Mouse (Mus musculus): ENCODE measurements around the gene Cbx3. TPM values are rescaled to one million over a fixed set of nuclear protein-coding genes. Genes with fewer than 3 reads are reported as not detected.
A peak's percentile ranks its signal among the peaks of the same experiment; 100 is the strongest.

The Cbx3 gene
- polyA plus RNA-seq, 1 experiment = 4.7 TPM

GRCm38 (mm10) chr6:51497321-51498111 lies 27.4 kb downstream of the Cbx3 start:
- 80% methylated on average over 8 of the region's 8 CpGs for WGBS

DNA sequence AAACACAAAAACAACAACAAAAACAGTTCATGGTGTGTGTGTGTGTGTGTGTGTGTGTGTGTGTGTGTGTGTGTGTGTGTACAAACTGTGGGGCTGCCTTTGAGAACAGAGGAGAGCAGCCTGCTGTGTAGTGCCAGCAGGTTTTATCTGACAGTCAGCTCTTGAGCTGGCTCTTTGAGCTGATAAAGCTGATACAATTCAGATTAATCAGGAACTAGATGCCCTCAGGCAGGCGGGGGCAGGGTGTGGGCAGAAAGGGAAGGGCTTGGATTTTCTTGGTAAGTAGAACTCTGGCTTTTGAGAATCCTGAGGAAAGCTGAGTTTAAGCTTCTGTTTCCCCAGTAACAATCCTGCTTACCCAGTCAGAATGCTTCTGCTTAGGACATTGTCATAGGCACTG lies 35.5 kb downstream of the Cbx3 start:
- Histone ChIP-seq H3K36me3 (ENCODE audit: control insufficient read depth, insufficient read depth, low read length) (no peaks in the 10 kb centered on the region), H3K4me1 (ENCODE audit: control insufficient read depth, insufficient read depth, insufficient read length) (no peaks in the 10 kb centered on the region; the same call in 1 of the 2 replicates), H3K4me3 (ENCODE audit: extremely low read depth, insufficient read depth, insufficient read length) (no peak overlapping the region), H3K27ac (ENCODE audit: insufficient read depth, low read length) (no peak overlapping the region), H3K27me3 (ENCODE audit: control insufficient read depth, insufficient read depth, low read length) (no peaks in the 10 kb centered on the region)
- DNase-seq (ENCODE audit: low read depth in 1 of 2, low spot score in 2 of 2) = no peak
- TF ChIP-seq CTCF (IDR thresholded peaks at IDR 0.05; ENCODE audit: extremely low read depth, insufficient read depth, insufficient read length, insufficient replicate concordance) = no peak
- no peak for TF ChIP-seq POLR2A (IDR thresholded peaks at IDR 0.05; ENCODE audit: low read depth, low read length)
- WGBS = 70% methylated on average over 1 of the region's 1 CpGs

More at GRCm38 (mm10) chr6:51497321-51498111, 27.4 kb downstream of the Cbx3 start:
- H3K4me3 ChIP-seq (ENCODE audit: extremely low read depth, insufficient read depth, insufficient read length) = no peak overlapping the region
- no peak overlapping the region for H3K27ac ChIP-seq (ENCODE audit: insufficient read depth, low read length)
- TF ChIP-seq POLR2A (IDR thresholded peaks at IDR 0.05; ENCODE audit: low read depth, low read length) = no peak
- TF ChIP-seq CTCF (IDR thresholded peaks at IDR 0.05; ENCODE audit: extremely low read depth, insufficient read depth, insufficient read length, insufficient replicate concordance) = no peak
- no peak for DNase-seq (ENCODE audit: low read depth in 1 of 2, low spot score in 2 of 2)
- no peaks in the 10 kb centered on the region for H3K36me3 ChIP-seq (ENCODE audit: control insufficient read depth, insufficient read depth, low read length)
- no peaks in the 10 kb centered on the region for H3K27me3 ChIP-seq (ENCODE audit: control insufficient read depth, insufficient read depth, low read length)
- no peaks in the 10 kb centered on the region for H3K4me1 ChIP-seq (ENCODE audit: control insufficient read depth, insufficient read depth, insufficient read length)

GRCm38 (mm10) chr6:51507556-51507955 lies 37.4 kb downstream of the Cbx3 start:
- TF ChIP-seq POLR2A (IDR thresholded peaks at IDR 0.05; ENCODE audit: low read depth, low read length) (no peak), CTCF (IDR thresholded peaks at IDR 0.05; ENCODE audit: extremely low read depth, insufficient read depth, insufficient read length, insufficient replicate concordance) (no peak)
- H3K4me1 ChIP-seq (ENCODE audit: control insufficient read depth, insufficient read depth, insufficient read length) = no peaks in the 10 kb centered on the region; the same call in 1 of the 2 replicates
- whole genome bisulfite sequencing = 82% methylated on average over 2 of the region's 2 CpGs
- DNase-seq (ENCODE audit: low read depth in 1 of 2, low spot score in 2 of 2) = no peak
- H3K4me3 ChIP-seq (ENCODE audit: extremely low read depth, insufficient read depth, insufficient read length) = no peak overlapping the region
- no peaks in the 10 kb centered on the region for H3K27me3 ChIP-seq (ENCODE audit: control insufficient read depth, insufficient read depth, low read length)
- H3K36me3 ChIP-seq (ENCODE audit: control insufficient read depth, insufficient read depth, low read length) = no peaks in the 10 kb centered on the region
- H3K27ac ChIP-seq (ENCODE audit: insufficient read depth, low read length) = no peak overlapping the region

DNA sequence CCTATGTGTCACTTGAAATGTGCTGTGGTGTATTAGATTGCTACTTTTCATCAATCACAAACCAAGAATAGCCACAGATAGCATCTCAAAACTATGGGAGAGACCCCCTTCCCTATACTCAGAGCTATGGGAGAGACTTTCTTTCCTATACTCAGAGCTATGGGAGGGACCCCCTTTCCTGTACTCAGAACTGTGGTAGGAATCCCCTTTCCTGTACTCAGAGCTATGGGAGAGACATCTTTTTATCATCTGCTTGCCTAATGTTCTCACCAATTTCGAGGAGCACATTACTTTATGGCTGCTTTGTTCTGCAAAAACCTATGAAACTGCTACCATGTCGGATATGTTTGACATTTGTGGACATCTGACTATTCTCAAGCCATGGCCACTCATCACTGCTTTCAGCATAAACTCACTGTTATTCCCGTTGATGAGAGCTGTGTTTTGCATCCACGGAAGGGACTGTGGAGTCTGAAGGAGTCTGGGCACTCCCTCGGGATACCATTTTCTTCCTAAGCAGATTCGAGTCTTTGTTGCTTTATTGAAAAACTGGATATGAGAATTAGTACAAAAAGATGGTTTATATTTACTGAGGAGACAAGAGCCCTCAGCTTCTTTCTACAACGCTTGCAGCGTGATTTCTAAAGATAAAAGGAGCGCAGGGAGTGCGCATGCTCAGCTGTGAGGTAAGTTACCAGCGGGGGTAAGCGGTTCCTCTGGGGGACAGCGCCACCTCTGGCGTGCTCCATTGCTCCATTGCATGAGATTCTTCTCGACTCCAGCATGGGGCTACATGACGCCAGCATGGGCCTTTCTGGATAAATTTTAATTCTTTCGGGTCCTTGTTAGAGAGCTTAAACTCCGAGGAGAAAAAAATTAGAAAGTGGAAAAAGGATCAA lies 38.8 kb downstream of the Cbx3 start:
- WGBS = 26% methylated on average over 18 of the region's 18 CpGs
- peak; percentile 65 to 70 for DNase-seq (ENCODE audit: low read depth in 1 of 2, low spot score in 2 of 2)
- Histone ChIP-seq H3K4me3 (ENCODE audit: extremely low read depth, insufficient read depth, insufficient read length) (no peak overlapping the region), H3K27me3 (ENCODE audit: control insufficient read depth, insufficient read depth, low read length) (no peaks in the 10 kb centered on the region), H3K36me3 (ENCODE audit: control insufficient read depth, insufficient read depth, low read length) (no peaks in the 10 kb centered on the region), H3K4me1 (ENCODE audit: control insufficient read depth, insufficient read depth, insufficient read length) (no peaks in the 10 kb centered on the region; the same call in 1 of the 2 replicates), H3K27ac (ENCODE audit: insufficient read depth, low read length) (no peak overlapping the region)
- TF ChIP-seq POLR2A (IDR thresholded peaks at IDR 0.05; ENCODE audit: low read depth, low read length) (no peak), CTCF (IDR thresholded peaks at IDR 0.05; ENCODE audit: extremely low read depth, insufficient read depth, insufficient read length, insufficient replicate concordance) (peak; percentile 77; the same call in 1 of the 2 replicates)

- no peaks in the 10 kb centered on the region for H3K36me3 ChIP-seq (ENCODE audit: control insufficient read depth, insufficient read depth, low read length)
- no peaks in the 10 kb centered on the region for H3K27me3 ChIP-seq (ENCODE audit: control insufficient read depth, insufficient read depth, low read length)
- no peak overlapping the region for H3K4me3 ChIP-seq (ENCODE audit: extremely low read depth, insufficient read depth, insufficient read length)
- H3K27ac ChIP-seq (ENCODE audit: insufficient read depth, low read length) = no peak overlapping the region
- WGBS = 20% methylated on average over 5 of the region's 5 CpGs
- peak; percentile 22 to 48 for DNase-seq (ENCODE audit: low read depth in 1 of 2, low spot score in 2 of 2)
- H3K4me1 ChIP-seq (ENCODE audit: control insufficient read depth, insufficient read depth, insufficient read length) = no peaks in the 10 kb centered on the region; the same call in 1 of the 2 replicates
- TF ChIP-seq CTCF (IDR thresholded peaks at IDR 0.05; ENCODE audit: extremely low read depth, insufficient read depth, insufficient read length, insufficient replicate concordance) (peak; percentile 28; the same call in 1 of the 2 replicates), POLR2A (IDR thresholded peaks at IDR 0.05; ENCODE audit: low read depth, low read length) (no peak)
Measured at GRCm38 (mm10) chr6:51510094-51510493, 39.9 kb downstream of the Cbx3 start.

DNA sequence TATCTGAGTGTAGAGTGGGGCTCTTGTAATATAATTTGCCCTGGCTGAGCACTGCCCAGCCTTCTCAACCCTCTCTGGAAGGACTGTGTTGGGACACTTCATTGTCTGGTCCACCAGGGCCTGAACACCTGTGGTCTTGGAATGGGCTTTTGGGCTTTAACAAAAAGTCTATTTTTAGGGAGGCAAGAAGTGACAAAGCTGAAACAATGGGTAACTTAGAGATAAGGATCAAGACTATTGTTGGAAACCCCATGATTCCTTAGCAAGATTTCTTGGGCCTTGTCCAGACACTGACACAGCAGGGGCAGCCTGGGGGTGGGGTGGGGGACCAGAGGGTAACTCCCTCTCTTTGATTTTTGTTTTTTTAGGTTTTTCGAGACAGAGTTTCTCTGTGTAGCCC lies 40.8 kb downstream of the Cbx3 start:
- no peak for DNase-seq (ENCODE audit: low read depth in 1 of 2, low spot score in 2 of 2)
- no peaks in the 10 kb centered on the region for H3K27me3 ChIP-seq (ENCODE audit: control insufficient read depth, insufficient read depth, low read length)
- H3K36me3 ChIP-seq (ENCODE audit: control insufficient read depth, insufficient read depth, low read length) = no peaks in the 10 kb centered on the region
- 79% methylated on average over 1 of the region's 1 CpGs for WGBS
- no peak for TF ChIP-seq POLR2A (IDR thresholded peaks at IDR 0.05; ENCODE audit: low read depth, low read length)
- TF ChIP-seq CTCF (IDR thresholded peaks at IDR 0.05; ENCODE audit: extremely low read depth, insufficient read depth, insufficient read length, insufficient replicate concordance) = no peak
- no peaks in the 10 kb centered on the region; the same call in 1 of the 2 replicates for H3K4me1 ChIP-seq (ENCODE audit: control insufficient read depth, insufficient read depth, insufficient read length)
- no peak overlapping the region for H3K4me3 ChIP-seq (ENCODE audit: extremely low read depth, insufficient read depth, insufficient read length)
- H3K27ac ChIP-seq (ENCODE audit: insufficient read depth, low read length) = no peak overlapping the region
